Mouse (Mus musculus) spleen, adult 2 months (tissue): ENCODE results near the gene Epb41l1. TPM values are rescaled to one million over a fixed set of nuclear protein-coding genes. Genes with fewer than 3 reads are reported as not detected.

Source experiments
- DNase-seq, 2 experiments: peaks; one replicate each; pipeline versions ENCODE4 v3.0.0 to v3.0.0-alpha.2; 2012 to 2021; ENCODE audit warnings: low spot score in 2 of 2, low read depth in 1 of 2
- H3K27ac ChIP-seq: fragments of 200-500 bp; 2 replicates; pipeline ENCODE4 v1.5.1; 2012; ENCODE audit warnings: low read length, inconsistent platforms; ENCODE audit not compliant: insufficient read depth
- H3K27me3 ChIP-seq: fragments of 200-500 bp; 2 replicates; pipeline ENCODE4 v1.6.1; 2012; ENCODE audit warnings: mild to moderate bottlenecking, moderate library complexity, low read length, inconsistent platforms; ENCODE audit not compliant: control insufficient read depth, insufficient read depth
- H3K36me3 ChIP-seq: fragments of 200-500 bp; 2 replicates; pipeline ENCODE4 v1.6.1; 2012; ENCODE audit warnings: mild to moderate bottlenecking, low read length, inconsistent platforms; ENCODE audit not compliant: control insufficient read depth, insufficient read depth
- H3K4me1 ChIP-seq: fragments of 200-500 bp; 2 replicates; pipeline ENCODE4 v1.6.1; 2011; ENCODE audit warnings: inconsistent platforms; ENCODE audit not compliant: control insufficient read depth, insufficient read depth, insufficient read length
- H3K4me3 ChIP-seq: fragments of 200-500 bp; 2 replicates; pipeline ENCODE4 v1.5.1; 2011; ENCODE audit warnings: mild to moderate bottlenecking, inconsistent platforms; ENCODE audit not compliant: insufficient read depth, insufficient read length; ENCODE audit errors: extremely low read depth
- CTCF ChIP-seq: fragments of 200-500 bp; IDR thresholded peaks from 2 replicates; pipeline ENCODE4 v1.5.1; 2011; ENCODE audit warnings: mild to moderate bottlenecking, inconsistent platforms; ENCODE audit not compliant: insufficient read depth, insufficient read length, insufficient replicate concordance; ENCODE audit errors: extremely low read depth
- POLR2A ChIP-seq: fragments of 200-500 bp; IDR thresholded peaks from 2 replicates; pipeline ENCODE4 v1.6.1; 2011; ENCODE audit warnings: low read depth, low read length, inconsistent platforms
- WGBS: fragments of 180-500 bp; shearing (Covaris S2); methylation state at CpG from one replicate; pipeline ENCODE4 v1.1.7; 2018; 5-methylcytosine and 5-hydroxymethylcytosine counted together
- polyA plus RNA-seq: library from polyadenylated mRNA; depleted of rRNA; stranded (reverse); fragments of >200 nt; gene quantifications from 2 replicates; pipeline ENCODE4 v1.2.3, GENCODE M21; 2012

Gene Epb41l1
- polyA plus RNA-seq, 1 experiment: 3.2 TPM

- H3K36me3 ChIP-seq: no peaks in the 10 kb centered on the region
- H3K27me3 ChIP-seq: no peaks in the 10 kb centered on the region
- H3K4me1 ChIP-seq: no peaks in the 10 kb centered on the region
- H3K4me3 ChIP-seq: no peak overlapping the region
- WGBS: 48% methylated on average over 2 of the region's 2 CpGs
- TF ChIP-seq CTCF (peak; percentile 51; the same call in 1 of the 2 replicates), POLR2A (no peak)
- no peak overlapping the region for H3K27ac ChIP-seq
- no peak for DNase-seq
These were observed 109.0 kb downstream of the Epb41l1 start for GRCm38 (mm10) chr2:156529726-156530125.

GRCm38 (mm10) chr2:156533160-156533559 lies 112.5 kb downstream of the Epb41l1 start:
- H3K36me3 ChIP-seq: no peaks in the 10 kb centered on the region
- TF ChIP-seq CTCF: no peak
- no peak for TF ChIP-seq POLR2A
- no peak for DNase-seq
- no peaks in the 10 kb centered on the region for H3K27me3 ChIP-seq
- H3K4me3 ChIP-seq: no peak overlapping the region
- 80% methylated on average over 2 of the region's 2 CpGs for WGBS
- no peak overlapping the region for H3K27ac ChIP-seq
- H3K4me1 ChIP-seq: no peaks in the 10 kb centered on the region

- no peaks in the 10 kb centered on the region for H3K27me3 ChIP-seq
- H3K4me1 ChIP-seq: no peaks in the 10 kb centered on the region
- WGBS: 71% methylated on average over 7 of the region's 7 CpGs
- H3K36me3 ChIP-seq: no peaks in the 10 kb centered on the region
- TF ChIP-seq POLR2A (no peak), CTCF (no peak)
- H3K4me3 ChIP-seq: no peak overlapping the region
- no peak for DNase-seq
- H3K27ac ChIP-seq: no peak overlapping the region
These were observed 118.3 kb downstream of the Epb41l1 start for GRCm38 (mm10) chr2:156538817-156539555.

- no peak for TF ChIP-seq POLR2A
- TF ChIP-seq CTCF: no peak
- Histone ChIP-seq H3K4me1 (no peaks in the 10 kb centered on the region), H3K27me3 (no peaks in the 10 kb centered on the region), H3K4me3 (no peak overlapping the region), H3K27ac (no peak overlapping the region), H3K36me3 (no peaks in the 10 kb centered on the region)
- no peak for DNase-seq
- WGBS: 92% methylated on average over 7 of the region's 7 CpGs
These were observed 120.3 kb downstream of the Epb41l1 start for GRCm38 (mm10) chr2:156540991-156541390.

- H3K4me3 ChIP-seq: no peak overlapping the region
- TF ChIP-seq CTCF (no peak), POLR2A (no peak)
- H3K27me3 ChIP-seq: no peaks in the 10 kb centered on the region
- DNase-seq: no peak
- no peaks in the 10 kb centered on the region; the same call in none of the 2 replicates for H3K4me1 ChIP-seq
- 83% methylated on average over 8 of the region's 8 CpGs for WGBS
- no peaks in the 10 kb centered on the region for H3K36me3 ChIP-seq
- no peak overlapping the region for H3K27ac ChIP-seq
These were observed 121.7 kb downstream of the Epb41l1 start for GRCm38 (mm10) chr2:156542410-156542809.

- no peaks in the 10 kb centered on the region for H3K27me3 ChIP-seq
- H3K27ac ChIP-seq: no peak overlapping the region
- H3K4me1 ChIP-seq: peaks cover 5% of the 10 kb centered on the region
- no peaks in the 10 kb centered on the region for H3K36me3 ChIP-seq
- H3K4me3 ChIP-seq: no peak overlapping the region
- no peak for DNase-seq
- 59% methylated on average over 3 of the region's 3 CpGs for WGBS
- TF ChIP-seq CTCF (no peak), POLR2A (no peak)
These were observed 123.1 kb downstream of the Epb41l1 start for GRCm38 (mm10) chr2:156543804-156544203.

- peak; percentile 72 to 78 for DNase-seq
- 5% methylated on average over 39 of the region's 39 CpGs for WGBS
- TF ChIP-seq POLR2A (peak; percentile 67), CTCF (no peak)
- Histone ChIP-seq H3K4me1 (peaks cover 5% of the 10 kb centered on the region), H3K27me3 (no peaks in the 10 kb centered on the region), H3K36me3 (peaks cover 8% of the 10 kb centered on the region; the same call in 1 of the 2 replicates), H3K4me3 (peak within 1 kb of the TSS; percentile 98), H3K27ac (peak within 1 kb of the TSS; percentile 88)
These were observed 126.6 kb downstream of the Epb41l1 start, which contains the start of gene Aar2 for GRCm38 (mm10) chr2:156547123-156547891. Aar2 (plus strand) TSS chr2:156547584.
